Mouse (Mus musculus): ENCODE results near the gene Wdr74. TPM values are rescaled to one million over a fixed set of nuclear protein-coding genes. Genes with fewer than 3 reads are reported as not detected.
A peak's percentile ranks its signal among the peaks of the same experiment; 100 is the strongest.

The Wdr74 gene
- polyA plus RNA-seq, 1 experiment from 2014 or later: 80.7 TPM

DNA sequence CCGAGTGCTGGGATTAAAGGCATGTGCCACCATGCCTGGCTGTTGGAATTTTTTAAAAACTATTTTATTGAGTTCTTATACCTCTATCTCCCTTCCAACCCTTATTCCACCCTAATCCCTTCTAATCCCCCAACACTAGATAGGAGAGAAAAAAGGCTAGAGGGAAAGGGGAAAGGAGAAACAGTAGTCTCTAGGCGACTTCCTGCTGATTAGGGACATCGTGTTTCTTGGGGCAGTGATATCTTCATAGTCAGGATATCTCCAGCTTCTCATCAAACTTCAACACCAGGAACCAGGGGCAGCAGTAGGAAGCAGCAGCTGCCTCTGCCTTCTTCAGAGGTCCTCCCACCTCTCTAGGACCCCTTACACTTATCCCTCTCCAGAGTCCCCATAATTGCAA lies 1.3 kb upstream of the Wdr74 start:
- H3K9me3 ChIP-seq: no peaks in the 10 kb centered on the region
- no peak for ATAC-seq (ENCODE audit: low FRiP score, low read depth)
- 87% methylated on average over 3 of the region's 3 CpGs for WGBS

DNA sequence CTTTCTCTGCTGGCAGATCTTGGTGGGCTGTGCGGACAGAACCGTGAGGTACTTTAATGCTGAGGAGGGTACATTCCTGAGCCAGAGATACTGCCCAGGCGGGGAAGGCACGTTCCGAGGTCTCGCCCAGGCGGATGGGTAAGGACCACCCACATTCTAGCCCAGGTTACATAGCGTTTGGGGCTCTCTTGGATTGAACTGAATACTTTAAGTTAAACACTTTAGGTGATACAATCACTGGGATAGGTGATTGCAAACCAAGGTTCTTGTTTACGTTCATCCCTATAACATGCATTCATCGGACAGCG lies 487 bp downstream of the Wdr74 start:
- peak overlapping the region; percentile 52; the same call in 1 of the 2 replicates for H3K27ac ChIP-seq (replicated peaks)
- peak overlapping the region; percentile 72 for H3K4me3 ChIP-seq
- peak overlapping the region; percentile 75 for H3K9ac ChIP-seq (replicated peaks)
- 0 out of 2 replicates have a peak, but pooled peaks have one; percentile 47 for ATAC-seq (ENCODE audit: low FRiP score, low read depth)
- WGBS: 3% methylated on average over 11 of the region's 11 CpGs
- H3K36me3 ChIP-seq: peaks cover 37% of the 10 kb centered on the region
- H3K4me2 ChIP-seq (replicated peaks): peak overlapping the region; percentile 78
- H3K27me3 ChIP-seq: no peaks in the 10 kb centered on the region; the same call in 1 of the 2 replicates
- no peaks in the 10 kb centered on the region for H3K9me3 ChIP-seq
- H3K4me1 ChIP-seq: peaks cover 22% of the 10 kb centered on the region

More for the DNA sequence above, 1.3 kb upstream of the Wdr74 start:
- Histone ChIP-seq H3K27ac (replicated peaks) (no peak overlapping the region), H3K4me2 (replicated peaks) (no peak overlapping the region), H3K9ac (replicated peaks) (no peak overlapping the region), H3K4me3 (no peak overlapping the region), H3K4me1 (peaks cover 12% of the 10 kb centered on the region; the same call in 1 of the 2 replicates), H3K36me3 (peaks cover 22% of the 10 kb centered on the region), H3K27me3 (no peaks in the 10 kb centered on the region; the same call in 1 of the 2 replicates)

DNA sequence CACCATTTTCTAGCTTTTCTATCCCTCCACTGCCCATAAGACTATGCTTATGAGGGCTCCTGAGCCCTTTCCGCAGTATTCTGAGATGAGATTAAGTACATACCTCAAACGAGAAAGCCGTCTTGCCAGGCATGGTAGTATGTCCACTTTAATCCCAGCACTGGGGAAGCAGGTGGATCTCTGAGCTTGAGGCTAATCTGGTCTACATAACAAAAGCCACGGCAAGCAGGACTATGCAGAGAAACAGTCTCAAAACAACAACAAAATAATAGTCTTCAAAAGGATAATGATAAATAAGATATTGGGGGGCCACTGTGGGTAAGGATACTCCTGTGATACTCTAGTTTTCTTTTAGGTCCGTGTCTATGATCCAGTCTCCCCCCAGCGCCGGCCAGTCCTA lies 3.3 kb downstream of the Wdr74 start:
- Histone ChIP-seq H3K36me3 (peaks cover 49% of the 10 kb centered on the region), H3K9me3 (no peaks in the 10 kb centered on the region), H3K27ac (replicated peaks) (no peak overlapping the region), H3K4me2 (replicated peaks) (no peak overlapping the region), H3K4me3 (no peak overlapping the region), H3K4me1 (peaks cover 35% of the 10 kb centered on the region), H3K27me3 (no peaks in the 10 kb centered on the region), H3K9ac (replicated peaks) (no peak overlapping the region)
- no peak for ATAC-seq (ENCODE audit: low FRiP score, low read depth)
- 91% methylated on average over 7 of the region's 7 CpGs for WGBS

DNA sequence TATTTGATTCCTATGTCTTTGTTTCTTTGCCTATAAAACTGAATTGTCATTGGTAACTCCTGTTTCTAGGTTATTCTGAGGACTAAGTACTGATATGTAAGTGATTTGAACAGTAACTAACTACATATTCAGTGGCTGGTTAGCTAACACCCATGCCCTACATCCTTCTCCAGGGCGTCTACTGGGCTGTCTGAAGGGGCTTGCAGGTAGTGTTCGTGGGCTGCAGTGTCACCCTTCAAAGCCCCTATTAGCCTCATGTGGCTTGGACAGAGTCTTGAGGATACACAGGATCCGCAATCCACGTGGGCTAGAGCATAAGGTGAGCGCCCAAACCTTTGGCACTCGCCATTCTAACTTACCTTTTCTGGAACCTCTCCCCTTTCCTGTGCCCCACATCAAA lies 4.0 kb downstream of the Wdr74 start:
- Histone ChIP-seq H3K4me2 (replicated peaks) (no peak overlapping the region), H3K4me1 (peaks cover 35% of the 10 kb centered on the region), H3K9ac (replicated peaks) (no peak overlapping the region), H3K4me3 (no peak overlapping the region), H3K36me3 (peaks cover 53% of the 10 kb centered on the region), H3K27me3 (no peaks in the 10 kb centered on the region), H3K9me3 (no peaks in the 10 kb centered on the region), H3K27ac (replicated peaks) (no peak overlapping the region)
- no peak for ATAC-seq (ENCODE audit: low FRiP score, low read depth)
- WGBS: 93% methylated on average over 6 of the region's 6 CpGs

DNA sequence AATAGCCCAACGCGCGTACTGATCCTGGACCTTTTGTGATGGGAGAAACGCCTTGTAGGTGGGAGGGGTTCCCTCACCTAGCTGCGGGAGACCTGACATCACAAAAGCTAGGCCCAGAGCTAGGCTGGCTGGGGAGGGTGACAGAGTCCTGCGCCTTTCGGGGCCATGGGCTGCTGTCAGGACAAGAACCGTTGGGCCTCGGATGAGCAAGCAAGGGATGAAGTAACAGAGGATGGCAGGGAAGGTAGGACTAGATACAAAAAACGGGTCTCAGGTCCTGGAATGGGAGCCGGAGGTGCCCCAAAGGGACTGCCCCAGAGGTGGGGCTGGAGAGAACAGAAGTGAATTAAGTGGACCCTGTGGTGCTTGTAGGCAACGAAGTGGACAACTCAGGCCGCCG lies 5.0 kb downstream of the Wdr74 start, which contains the start of gene 1700092M07Rik:
Gene 1700092M07Rik (plus strand): TSS at position 116 of the 400 bp plus-strand sequence.
- Histone ChIP-seq H3K4me3 (peak within 1 kb of the TSS; percentile 65), H3K4me1 (peaks cover 31% of the 10 kb centered on the region), H3K27ac (replicated peaks) (peak within 1 kb of the TSS; percentile 88), H3K9ac (replicated peaks) (peak within 1 kb of the TSS; percentile 78), H3K4me2 (replicated peaks) (peak within 1 kb of the TSS; percentile 72), H3K36me3 (peaks cover 63% of the 10 kb centered on the region), H3K9me3 (no peaks in the 10 kb centered on the region), H3K27me3 (no peaks in the 10 kb centered on the region)
- ATAC-seq (ENCODE audit: low FRiP score, low read depth): no peak
- 63% methylated on average over 14 of the region's 14 CpGs for WGBS

DNA sequence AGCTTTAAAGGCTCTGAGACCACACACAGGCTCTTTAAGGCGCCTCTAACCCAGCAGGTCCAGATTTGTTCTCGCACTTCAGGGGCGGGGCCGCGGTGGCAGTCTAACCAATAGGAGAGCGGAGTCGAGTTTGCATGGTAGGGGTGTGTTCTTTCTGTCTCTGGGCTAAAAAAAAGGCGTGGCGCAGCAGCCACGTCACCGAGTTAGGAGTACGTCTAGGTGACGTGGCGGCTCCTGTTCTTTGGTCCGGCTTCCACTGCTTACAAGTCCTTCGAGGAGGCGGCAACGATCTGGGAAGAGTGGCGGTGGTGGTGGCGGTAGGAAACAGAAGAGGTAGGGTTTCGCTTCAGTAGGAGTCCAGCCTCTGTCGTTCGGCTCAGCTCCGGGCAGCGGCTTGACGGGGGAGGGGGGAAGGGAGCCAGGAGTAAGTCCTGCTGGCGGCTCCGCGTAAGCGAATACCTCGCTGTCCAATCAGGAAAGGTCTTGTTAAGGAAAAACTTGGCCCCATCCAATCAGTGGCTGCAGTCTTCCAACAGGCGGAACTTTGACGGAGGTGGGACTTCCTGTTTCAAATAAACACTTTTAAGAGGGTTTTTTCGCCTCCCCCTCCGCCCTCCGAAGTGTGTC lies 5.7 kb downstream of the Wdr74 start, which contains the start of gene Stx5a:
Gene Stx5a (plus strand): TSS at position 171 of the 627 bp plus-strand sequence.
- WGBS: under 1% methylated on average over 36 of the region's 36 CpGs
- peak; percentile 97 for ATAC-seq (ENCODE audit: low FRiP score, low read depth)
- H3K4me3 ChIP-seq: peak within 1 kb of the TSS; percentile 65

DNA sequence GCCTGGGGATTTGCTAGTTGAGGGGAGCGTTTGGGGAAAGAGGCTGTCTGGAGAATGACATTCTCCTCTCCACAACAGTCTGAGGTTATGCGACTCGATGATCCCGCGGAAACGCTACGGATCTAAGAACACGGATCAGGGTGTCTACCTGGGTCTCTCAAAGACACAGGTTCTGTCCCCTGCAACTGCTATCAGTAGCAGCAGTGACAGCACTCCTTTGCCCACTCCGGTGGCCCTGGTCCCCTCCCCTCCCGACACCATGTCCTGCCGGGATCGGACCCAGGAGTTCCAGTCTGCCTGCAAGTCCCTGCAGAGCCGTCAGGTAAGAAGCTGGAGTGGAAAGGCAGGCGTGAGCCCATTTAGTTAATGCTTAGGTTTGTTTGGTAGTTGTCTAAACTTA lies 6.5 kb downstream of the Wdr74 start:
- Histone ChIP-seq H3K4me3 (peak overlapping the region; percentile 65), H3K9me3 (no peaks in the 10 kb centered on the region), H3K9ac (replicated peaks) (peak overlapping the region; percentile 78), H3K36me3 (peaks cover 76% of the 10 kb centered on the region), H3K27me3 (no peaks in the 10 kb centered on the region), H3K27ac (replicated peaks) (peak overlapping the region; percentile 63), H3K4me1 (peaks cover 23% of the 10 kb centered on the region), H3K4me2 (replicated peaks) (peak overlapping the region; percentile 72)
- ATAC-seq (ENCODE audit: low FRiP score, low read depth): no peak
- 19% methylated on average over 14 of the region's 14 CpGs for WGBS

More for the DNA sequence above, 5.7 kb downstream of the Wdr74 start, which contains the start of gene Stx5a:
- Histone ChIP-seq H3K9me3 (no peaks in the 10 kb centered on the region), H3K4me2 (replicated peaks) (peak within 1 kb of the TSS; percentile 72), H3K27me3 (no peaks in the 10 kb centered on the region), H3K36me3 (peaks cover 70% of the 10 kb centered on the region), H3K9ac (replicated peaks) (peak within 1 kb of the TSS; percentile 78), H3K27ac (replicated peaks) (peak within 1 kb of the TSS; percentile 88), H3K4me1 (peaks cover 31% of the 10 kb centered on the region)

DNA sequence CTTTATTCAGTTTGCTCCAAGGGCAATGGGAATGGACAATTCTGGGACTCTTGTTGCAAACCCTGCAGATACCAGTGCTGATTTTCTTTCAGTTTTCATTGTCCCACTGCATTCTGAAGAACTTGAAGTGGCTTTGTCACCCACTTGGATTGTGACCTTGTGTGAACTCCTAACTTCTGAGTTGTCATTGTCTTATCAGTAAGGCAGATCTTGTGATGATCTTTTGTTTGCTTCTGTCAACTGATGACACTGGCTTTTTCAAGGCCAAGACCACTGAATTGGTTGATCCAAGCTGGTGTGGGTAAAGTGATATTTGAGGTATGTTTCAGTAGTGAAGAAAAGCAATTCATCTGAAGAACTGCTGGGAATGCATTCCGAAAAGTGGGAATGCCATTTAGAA lies 9.8 kb downstream of the Wdr74 start:
- Histone ChIP-seq H3K36me3 (peaks cover 76% of the 10 kb centered on the region), H3K9me3 (no peaks in the 10 kb centered on the region), H3K9ac (replicated peaks) (no peak overlapping the region), H3K27ac (replicated peaks) (no peak overlapping the region), H3K4me2 (replicated peaks) (no peak overlapping the region), H3K4me3 (no peak overlapping the region), H3K27me3 (no peaks in the 10 kb centered on the region), H3K4me1 (peaks cover 20% of the 10 kb centered on the region)
- 94% methylated on average over 1 of the region's 1 CpGs for WGBS
- no peak for ATAC-seq (ENCODE audit: low FRiP score, low read depth)

DNA sequence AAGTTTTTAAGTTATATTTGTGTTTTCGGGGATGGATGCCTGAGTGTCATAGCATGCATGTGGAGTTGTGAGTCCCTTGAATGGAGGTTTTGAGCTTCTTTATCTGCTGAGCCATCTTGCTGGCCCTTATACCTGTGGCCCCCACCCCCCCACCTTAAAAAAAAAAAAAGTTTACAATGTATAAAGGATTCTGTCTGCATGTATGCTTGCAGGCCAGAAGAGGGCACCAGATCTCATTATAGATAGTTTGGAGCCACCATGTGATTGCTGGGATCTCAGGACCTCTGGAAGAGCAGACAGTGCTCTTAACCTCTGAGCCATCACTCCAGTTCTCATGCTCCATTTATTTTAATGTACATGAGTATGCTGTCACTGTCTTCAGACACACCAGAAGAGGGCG lies 11.7 kb downstream of the Wdr74 start:
- H3K9ac ChIP-seq (replicated peaks): no peak overlapping the region
- H3K4me1 ChIP-seq: peaks cover 9% of the 10 kb centered on the region
- H3K27ac ChIP-seq (replicated peaks): no peak overlapping the region
- no peaks in the 10 kb centered on the region for H3K9me3 ChIP-seq
- no peak overlapping the region for H3K4me2 ChIP-seq (replicated peaks)
- no peak for ATAC-seq (ENCODE audit: low FRiP score, low read depth)
- WGBS: 71% methylated on average over 2 of the region's 2 CpGs
- H3K36me3 ChIP-seq: peaks cover 90% of the 10 kb centered on the region
- no peak overlapping the region for H3K4me3 ChIP-seq
- H3K27me3 ChIP-seq: no peaks in the 10 kb centered on the region

DNA sequence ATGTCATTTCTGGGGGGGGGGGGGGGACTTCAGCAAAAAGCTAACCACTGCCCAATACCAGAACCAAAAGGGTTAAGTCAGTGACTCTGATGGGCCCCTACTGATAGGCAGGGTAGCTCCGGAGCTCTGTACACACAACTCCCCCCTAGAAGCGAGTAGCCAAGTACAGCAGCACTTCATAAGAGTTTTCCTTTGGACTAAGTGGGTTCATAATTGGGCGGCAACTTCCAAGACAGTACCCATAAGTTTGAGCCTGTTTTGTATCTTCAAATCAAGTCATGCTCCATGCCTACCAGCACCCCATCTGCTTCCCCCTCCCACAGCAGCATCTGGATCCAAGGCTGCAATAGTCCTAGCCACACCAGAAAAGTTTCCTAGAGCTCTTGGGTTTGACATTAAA lies 20.0 kb downstream of the Wdr74 start:
- no peak for ATAC-seq (ENCODE audit: low FRiP score, low read depth)
- WGBS: 85% methylated on average over 3 of the region's 3 CpGs
- Histone ChIP-seq H3K27ac (replicated peaks) (no peak overlapping the region), H3K4me3 (no peak overlapping the region), H3K9me3 (no peaks in the 10 kb centered on the region), H3K9ac (replicated peaks) (no peak overlapping the region), H3K4me2 (replicated peaks) (no peak overlapping the region), H3K4me1 (peaks cover 24% of the 10 kb centered on the region), H3K27me3 (no peaks in the 10 kb centered on the region), H3K36me3 (peaks cover 36% of the 10 kb centered on the region)

DNA sequence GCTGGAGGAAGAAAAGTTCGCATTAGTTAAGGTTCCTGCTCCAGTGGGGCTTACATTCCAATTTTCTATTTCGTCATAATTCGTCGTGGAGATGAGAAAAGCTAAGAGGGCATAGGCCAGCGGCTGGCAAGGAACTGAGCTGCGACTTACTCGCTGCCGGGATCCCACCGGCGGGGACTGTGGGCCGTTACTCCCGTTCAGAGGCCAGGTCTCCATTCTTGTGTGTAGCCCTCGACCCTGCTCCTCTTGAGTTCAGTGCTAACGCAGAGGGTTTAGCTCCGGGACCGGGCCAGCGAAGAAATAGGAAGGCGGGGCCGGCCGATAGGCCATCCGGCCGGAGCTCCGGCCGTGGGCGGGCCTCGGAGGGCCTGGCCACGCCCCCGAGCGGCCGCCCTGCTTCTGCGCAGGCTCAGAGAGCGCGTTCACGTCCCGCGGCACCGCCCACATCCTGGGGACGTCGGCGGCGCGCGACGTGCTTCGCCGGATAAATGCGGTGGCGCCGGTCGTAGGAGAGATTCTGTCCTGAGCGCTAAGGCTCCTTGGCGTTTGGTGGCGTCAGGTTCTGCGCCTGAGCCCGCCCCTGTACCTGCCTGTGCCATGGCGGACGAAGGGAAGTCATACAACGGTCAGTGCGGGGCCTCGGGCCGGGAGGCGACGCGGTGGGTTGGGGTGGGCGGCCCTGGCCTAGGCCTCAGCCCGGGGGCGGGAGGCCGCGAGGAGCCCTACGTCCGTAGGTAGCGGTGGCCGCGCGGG lies 21.2 kb downstream of the Wdr74 start, which contains the start of gene Nxf1:
Gene Nxf1 (plus strand): TSS at position 439 of the 753 bp plus-strand sequence.
- Histone ChIP-seq H3K27me3 (no peaks in the 10 kb centered on the region), H3K36me3 (peaks cover 26% of the 10 kb centered on the region), H3K4me1 (peaks cover 24% of the 10 kb centered on the region), H3K4me3 (peak within 1 kb of the TSS; percentile 92), H3K9ac (replicated peaks) (peak within 1 kb of the TSS; percentile 97), H3K9me3 (no peaks in the 10 kb centered on the region), H3K27ac (replicated peaks) (peak within 1 kb of the TSS; percentile 88), H3K4me2 (replicated peaks) (peak within 1 kb of the TSS; percentile 73)
- ATAC-seq (ENCODE audit: low FRiP score, low read depth): peak; percentile 95
- under 1% methylated on average over 75 of the region's 75 CpGs for WGBS

DNA sequence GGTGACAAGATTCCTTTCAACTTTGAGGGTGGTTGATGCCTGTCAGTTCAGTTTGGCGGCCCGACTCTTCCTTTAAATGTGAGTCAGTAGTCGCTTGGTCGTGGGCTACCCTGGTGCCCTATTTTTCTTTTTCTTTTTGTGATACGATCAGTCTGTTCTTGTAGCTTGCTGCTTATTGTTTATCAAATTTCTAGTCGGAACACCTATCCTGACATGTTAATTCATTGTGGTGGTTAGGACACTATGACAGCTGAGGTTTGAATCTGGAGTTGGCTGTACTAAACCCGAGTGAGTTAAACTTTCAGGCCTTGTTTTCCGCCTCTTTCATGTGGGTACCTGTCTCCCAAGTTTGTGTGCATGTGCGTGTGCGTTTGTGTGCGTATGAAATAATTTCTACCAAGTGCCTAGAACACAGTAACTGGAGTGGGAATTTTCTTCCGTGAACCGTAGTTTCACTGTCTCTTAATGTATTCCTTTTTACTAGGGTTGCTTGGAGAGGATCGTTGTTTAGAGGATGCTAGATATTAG lies 21.9 kb downstream of the Wdr74 start:
- peak overlapping the region; percentile 88 for H3K27ac ChIP-seq (replicated peaks)
- 8% methylated on average over 14 of the region's 14 CpGs for WGBS

More for the DNA sequence above, 21.9 kb downstream of the Wdr74 start:
- ATAC-seq (ENCODE audit: low FRiP score, low read depth): 0 out of 2 replicates have a peak, but pooled peaks have one; percentile 1
- Histone ChIP-seq H3K9ac (replicated peaks) (peak overlapping the region; percentile 97), H3K4me1 (peaks cover 24% of the 10 kb centered on the region), H3K36me3 (peaks cover 28% of the 10 kb centered on the region), H3K4me3 (peak overlapping the region; percentile 92), H3K4me2 (replicated peaks) (peak overlapping the region; percentile 73), H3K9me3 (no peaks in the 10 kb centered on the region), H3K27me3 (no peaks in the 10 kb centered on the region)
